Mouse (Mus musculus): ENCODE measurements at regions not wholly inside any gene's neighbourhood (a gene's known extent, or its start where the extent isn't known, plus 50 kb on each side); places are given as distances from the start of the nearest gene placed in this dataset.
A peak's percentile ranks its signal among the peaks of the same experiment; 100 is the strongest.

DNA sequence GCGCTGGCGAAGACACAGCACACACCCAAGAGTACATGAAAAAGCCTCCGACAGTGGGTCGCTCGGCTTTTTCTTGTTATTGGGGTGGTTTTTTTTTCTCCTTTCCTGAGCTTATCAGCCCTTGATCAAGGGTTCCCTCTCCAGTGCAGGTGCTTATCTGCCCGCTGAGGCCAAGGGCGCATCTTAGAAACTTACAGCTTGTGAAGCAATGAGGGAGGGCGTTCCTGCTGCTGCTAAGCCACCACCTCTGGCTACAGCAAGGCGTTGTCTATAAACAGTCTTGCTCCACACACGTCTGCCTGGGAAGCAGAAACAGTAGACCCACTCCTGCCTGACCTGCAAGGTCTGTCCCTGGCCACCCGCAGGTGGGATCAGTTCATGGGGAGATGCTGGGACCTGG, 240.9 kb downstream of the 3110018I06Rik start:
- DNase-seq (ENCODE audit: low read depth in 1 of 2, low spot score in 2 of 2), result peak in 1 of 2 experiments; percentile 19
- no peak for TF ChIP-seq POLR2A (IDR thresholded peaks at IDR 0.05; ENCODE audit: low read depth, low read length)
- no peak for TF ChIP-seq CTCF (IDR thresholded peaks at IDR 0.05; ENCODE audit: extremely low read depth, insufficient read depth, insufficient read length, insufficient replicate concordance)

DNA sequence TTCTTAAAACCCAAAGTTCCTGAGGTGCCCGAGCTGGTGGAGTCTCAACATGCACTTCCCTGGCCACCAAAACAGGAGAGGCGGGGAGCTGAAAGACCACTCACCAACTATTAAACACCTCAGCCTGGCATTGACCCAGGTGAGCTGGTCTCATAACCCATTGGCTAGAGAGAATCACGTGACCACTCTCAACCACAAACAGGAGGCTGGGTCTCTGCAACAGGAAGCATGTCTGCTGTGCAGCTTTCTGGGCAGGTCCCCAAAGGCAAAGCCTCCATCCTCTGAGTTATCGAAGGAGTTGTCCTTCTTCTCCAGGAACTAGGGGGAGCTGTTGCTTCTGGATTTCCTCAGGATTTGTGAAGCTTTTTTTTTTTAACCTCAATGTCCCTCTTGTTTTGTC, 242.5 kb downstream of the 3110018I06Rik start:
- H3K36me3 ChIP-seq (ENCODE audit: control insufficient read depth, insufficient read depth, low read length), result no peaks in the 10 kb centered on the region
- no peaks in the 10 kb centered on the region for H3K27me3 ChIP-seq (ENCODE audit: control insufficient read depth, insufficient read depth, low read length)
- no peak overlapping the region for H3K4me3 ChIP-seq (ENCODE audit: extremely low read depth, insufficient read depth, insufficient read length)
- TF ChIP-seq CTCF (IDR thresholded peaks at IDR 0.05; ENCODE audit: extremely low read depth, insufficient read depth, insufficient read length, insufficient replicate concordance), result no peak
- TF ChIP-seq POLR2A (IDR thresholded peaks at IDR 0.05; ENCODE audit: low read depth, low read length), result no peak
- 54% methylated on average over 4 of the region's 4 CpGs for WGBS
- H3K4me1 ChIP-seq (ENCODE audit: control insufficient read depth, insufficient read depth, insufficient read length), result peaks cover 5% of the 10 kb centered on the region; the same call in 1 of the 2 replicates
- DNase-seq (ENCODE audit: low read depth in 1 of 2, low spot score in 2 of 2), result peak in 1 of 2 experiments; percentile 8
- H3K27ac ChIP-seq (ENCODE audit: insufficient read depth, low read length), result no peak overlapping the region

More for the DNA sequence above, 240.9 kb downstream of the 3110018I06Rik start:
- H3K4me3 ChIP-seq (ENCODE audit: extremely low read depth, insufficient read depth, insufficient read length), result no peak overlapping the region
- peak overlapping the region; percentile 27; the same call in 1 of the 2 replicates for H3K27ac ChIP-seq (ENCODE audit: insufficient read depth, low read length)
- no peaks in the 10 kb centered on the region for H3K27me3 ChIP-seq (ENCODE audit: control insufficient read depth, insufficient read depth, low read length)
- H3K4me1 ChIP-seq (ENCODE audit: control insufficient read depth, insufficient read depth, insufficient read length), result peaks cover 5% of the 10 kb centered on the region; the same call in 1 of the 2 replicates
- no peaks in the 10 kb centered on the region for H3K36me3 ChIP-seq (ENCODE audit: control insufficient read depth, insufficient read depth, low read length)
- 82% methylated on average over 11 of the region's 11 CpGs for whole genome bisulfite sequencing

DNA sequence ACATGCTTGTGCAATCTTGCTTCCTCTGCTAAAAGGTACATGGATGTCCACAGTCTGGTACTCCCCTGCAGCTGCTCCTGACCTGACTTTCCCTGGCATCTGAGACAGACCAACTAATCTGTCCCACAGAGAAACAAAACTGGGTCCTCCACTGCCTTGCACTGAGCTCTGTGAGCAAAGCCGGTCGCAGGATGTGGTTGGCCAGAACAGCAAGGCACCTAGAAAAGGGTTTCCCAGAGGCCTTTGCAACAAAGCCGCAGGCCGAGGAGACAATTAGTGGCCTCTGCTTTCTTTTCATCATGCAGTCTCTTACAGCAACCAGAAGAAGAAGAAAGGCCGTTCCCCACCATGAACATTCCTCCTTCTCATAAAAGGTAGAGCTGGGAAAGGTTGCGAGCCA, 246.1 kb downstream of the 3110018I06Rik start:
- H3K27me3 ChIP-seq (ENCODE audit: control insufficient read depth, insufficient read depth, low read length), result no peaks in the 10 kb centered on the region
- H3K27ac ChIP-seq (ENCODE audit: insufficient read depth, low read length), result peak overlapping the region; percentile 53
- H3K4me1 ChIP-seq (ENCODE audit: control insufficient read depth, insufficient read depth, insufficient read length), result peaks cover 5% of the 10 kb centered on the region; the same call in 1 of the 2 replicates
- no peak overlapping the region for H3K4me3 ChIP-seq (ENCODE audit: extremely low read depth, insufficient read depth, insufficient read length)
- 68% methylated on average over 6 of the region's 6 CpGs for WGBS
- no peaks in the 10 kb centered on the region for H3K36me3 ChIP-seq (ENCODE audit: control insufficient read depth, insufficient read depth, low read length)
- TF ChIP-seq POLR2A (IDR thresholded peaks at IDR 0.05; ENCODE audit: low read depth, low read length) (no peak), CTCF (IDR thresholded peaks at IDR 0.05; ENCODE audit: extremely low read depth, insufficient read depth, insufficient read length, insufficient replicate concordance) (no peak)
- DNase-seq (ENCODE audit: low read depth in 1 of 2, low spot score in 2 of 2), result peak; percentile 15 to 37

- no peak for DNase-seq (ENCODE audit: low read depth in 1 of 2, low spot score in 2 of 2)
- 89% methylated on average over 13 of the region's 13 CpGs for WGBS
- H3K27me3 ChIP-seq (ENCODE audit: control insufficient read depth, insufficient read depth, low read length), result no peaks in the 10 kb centered on the region
- no peak overlapping the region for H3K27ac ChIP-seq (ENCODE audit: insufficient read depth, low read length)
- no peaks in the 10 kb centered on the region for H3K36me3 ChIP-seq (ENCODE audit: control insufficient read depth, insufficient read depth, low read length)
- no peak for TF ChIP-seq CTCF (IDR thresholded peaks at IDR 0.05; ENCODE audit: extremely low read depth, insufficient read depth, insufficient read length, insufficient replicate concordance)
- TF ChIP-seq POLR2A (IDR thresholded peaks at IDR 0.05; ENCODE audit: low read depth, low read length), result no peak
- no peak overlapping the region for H3K4me3 ChIP-seq (ENCODE audit: extremely low read depth, insufficient read depth, insufficient read length)
- H3K4me1 ChIP-seq (ENCODE audit: control insufficient read depth, insufficient read depth, insufficient read length), result no peaks in the 10 kb centered on the region
Observed at GRCm38 (mm10) chr12:107742641-107743040, 254.2 kb downstream of the 3110018I06Rik start.

GRCm38 (mm10) chr12:107744822-107745221, 256.4 kb downstream of the 3110018I06Rik start:
- DNase-seq (ENCODE audit: low read depth in 1 of 2, low spot score in 2 of 2), result no peak
- H3K27me3 ChIP-seq (ENCODE audit: control insufficient read depth, insufficient read depth, low read length), result no peaks in the 10 kb centered on the region
- TF ChIP-seq POLR2A (IDR thresholded peaks at IDR 0.05; ENCODE audit: low read depth, low read length) (no peak), CTCF (IDR thresholded peaks at IDR 0.05; ENCODE audit: extremely low read depth, insufficient read depth, insufficient read length, insufficient replicate concordance) (no peak)
- WGBS, result 91% methylated on average over 8 of the region's 8 CpGs
- no peak overlapping the region for H3K27ac ChIP-seq (ENCODE audit: insufficient read depth, low read length)
- H3K4me1 ChIP-seq (ENCODE audit: control insufficient read depth, insufficient read depth, insufficient read length), result no peaks in the 10 kb centered on the region
- H3K4me3 ChIP-seq (ENCODE audit: extremely low read depth, insufficient read depth, insufficient read length), result no peak overlapping the region
- H3K36me3 ChIP-seq (ENCODE audit: control insufficient read depth, insufficient read depth, low read length), result no peaks in the 10 kb centered on the region

- Histone ChIP-seq H3K4me3 (ENCODE audit: extremely low read depth, insufficient read depth, insufficient read length) (no peak overlapping the region), H3K27me3 (ENCODE audit: control insufficient read depth, insufficient read depth, low read length) (no peaks in the 10 kb centered on the region), H3K36me3 (ENCODE audit: control insufficient read depth, insufficient read depth, low read length) (no peaks in the 10 kb centered on the region), H3K4me1 (ENCODE audit: control insufficient read depth, insufficient read depth, insufficient read length) (no peaks in the 10 kb centered on the region), H3K27ac (ENCODE audit: insufficient read depth, low read length) (no peak overlapping the region)
- TF ChIP-seq CTCF (IDR thresholded peaks at IDR 0.05; ENCODE audit: extremely low read depth, insufficient read depth, insufficient read length, insufficient replicate concordance) (no peak), POLR2A (IDR thresholded peaks at IDR 0.05; ENCODE audit: low read depth, low read length) (no peak)
- DNase-seq (ENCODE audit: low read depth in 1 of 2, low spot score in 2 of 2), result peak in 1 of 2 experiments; percentile 7
- WGBS, result 63% methylated on average over 18 of the region's 18 CpGs
Observed at GRCm38 (mm10) chr12:107748481-107749380, 254.7 kb downstream of the Bcl11b start.
